Mouse (Mus musculus): ENCODE measurements at regions not wholly inside any gene's neighbourhood (a gene's known extent, or its start where the extent isn't known, plus 50 kb on each side); places are given as distances from the start of the nearest gene placed in this dataset.

GRCm38 (mm10) chr17:83156682-83157081 lies 58.4 kb upstream of the Pkdcc start:
- DNase-seq, result no peak
- 70% methylated on average over 8 of the region's 8 CpGs for WGBS
- H3K4me1 ChIP-seq (ENCODE audit: control insufficient read depth, insufficient read depth, low read length), result no peaks in the 10 kb centered on the region

GRCm38 (mm10) chr17:83158053-83158452 lies 57.0 kb upstream of the Pkdcc start:
- H3K36me3 ChIP-seq (ENCODE audit: control insufficient read depth, insufficient read depth, low read length), result no peaks in the 10 kb centered on the region
- H3K4me3 ChIP-seq (ENCODE audit: insufficient read depth, low read depth, low read length), result no peak overlapping the region
- H3K4me1 ChIP-seq (ENCODE audit: control insufficient read depth, insufficient read depth, low read length), result no peaks in the 10 kb centered on the region
- no peak for DNase-seq
- H3K27ac ChIP-seq (ENCODE audit: insufficient read depth, low read depth, low read length), result no peak overlapping the region
- WGBS, result 83% methylated on average over 6 of the region's 6 CpGs
- TF ChIP-seq CTCF (conservative IDR thresholded peaks at IDR 0.05; ENCODE audit: insufficient read depth, insufficient read length, low read depth, low read length) (no peak), POLR2A (IDR thresholded peaks at IDR 0.05; ENCODE audit: low read depth, low read length) (no peak)
- H3K27me3 ChIP-seq (replicated peaks; ENCODE audit: control insufficient read depth, insufficient read depth, low read length), result no peaks in the 10 kb centered on the region

More at GRCm38 (mm10) chr17:83156682-83157081, 58.4 kb upstream of the Pkdcc start:
- H3K27ac ChIP-seq (ENCODE audit: insufficient read depth, low read depth, low read length), result no peak overlapping the region
- H3K36me3 ChIP-seq (ENCODE audit: control insufficient read depth, insufficient read depth, low read length), result no peaks in the 10 kb centered on the region
- H3K4me3 ChIP-seq (ENCODE audit: insufficient read depth, low read depth, low read length), result no peak overlapping the region
- TF ChIP-seq POLR2A (IDR thresholded peaks at IDR 0.05; ENCODE audit: low read depth, low read length) (no peak), CTCF (conservative IDR thresholded peaks at IDR 0.05; ENCODE audit: insufficient read depth, insufficient read length, low read depth, low read length) (no peak)
- no peaks in the 10 kb centered on the region for H3K27me3 ChIP-seq (replicated peaks; ENCODE audit: control insufficient read depth, insufficient read depth, low read length)

GRCm38 (mm10) chr17:83158652-83159051 lies 56.4 kb upstream of the Pkdcc start:
- TF ChIP-seq POLR2A (IDR thresholded peaks at IDR 0.05; ENCODE audit: low read depth, low read length) (no peak), CTCF (conservative IDR thresholded peaks at IDR 0.05; ENCODE audit: insufficient read depth, insufficient read length, low read depth, low read length) (no peak)
- Histone ChIP-seq H3K27me3 (replicated peaks; ENCODE audit: control insufficient read depth, insufficient read depth, low read length) (no peaks in the 10 kb centered on the region), H3K27ac (ENCODE audit: insufficient read depth, low read depth, low read length) (no peak overlapping the region), H3K4me1 (ENCODE audit: control insufficient read depth, insufficient read depth, low read length) (no peaks in the 10 kb centered on the region), H3K4me3 (ENCODE audit: insufficient read depth, low read depth, low read length) (no peak overlapping the region), H3K36me3 (ENCODE audit: control insufficient read depth, insufficient read depth, low read length) (no peaks in the 10 kb centered on the region)
- WGBS, result 65% methylated on average over 10 of the region's 10 CpGs
- DNase-seq, result no peak

GRCm38 (mm10) chr17:83159634-83160033 lies 55.5 kb upstream of the Pkdcc start:
- TF ChIP-seq POLR2A (IDR thresholded peaks at IDR 0.05; ENCODE audit: low read depth, low read length), result no peak
- TF ChIP-seq CTCF (conservative IDR thresholded peaks at IDR 0.05; ENCODE audit: insufficient read depth, insufficient read length, low read depth, low read length), result no peak
- WGBS, result 84% methylated on average over 4 of the region's 4 CpGs
- H3K4me3 ChIP-seq (ENCODE audit: insufficient read depth, low read depth, low read length), result no peak overlapping the region
- no peaks in the 10 kb centered on the region for H3K36me3 ChIP-seq (ENCODE audit: control insufficient read depth, insufficient read depth, low read length)
- no peak for DNase-seq
- no peaks in the 10 kb centered on the region for H3K27me3 ChIP-seq (replicated peaks; ENCODE audit: control insufficient read depth, insufficient read depth, low read length)
- no peaks in the 10 kb centered on the region for H3K4me1 ChIP-seq (ENCODE audit: control insufficient read depth, insufficient read depth, low read length)
- H3K27ac ChIP-seq (ENCODE audit: insufficient read depth, low read depth, low read length), result no peak overlapping the region

GRCm38 (mm10) chr17:83160296-83160695 lies 54.8 kb upstream of the Pkdcc start:
- WGBS, result 94% methylated on average over 4 of the region's 4 CpGs

GRCm38 (mm10) chr17:83161731-83162130 lies 53.4 kb upstream of the Pkdcc start:
- DNase-seq, result no peak
- H3K27me3 ChIP-seq (replicated peaks; ENCODE audit: control insufficient read depth, insufficient read depth, low read length), result no peaks in the 10 kb centered on the region
- H3K36me3 ChIP-seq (ENCODE audit: control insufficient read depth, insufficient read depth, low read length), result no peaks in the 10 kb centered on the region
- no peak for TF ChIP-seq POLR2A (IDR thresholded peaks at IDR 0.05; ENCODE audit: low read depth, low read length)
- TF ChIP-seq CTCF (conservative IDR thresholded peaks at IDR 0.05; ENCODE audit: insufficient read depth, insufficient read length, low read depth, low read length), result no peak
- 79% methylated on average over 2 of the region's 2 CpGs for WGBS
- H3K4me3 ChIP-seq (ENCODE audit: insufficient read depth, low read depth, low read length), result no peak overlapping the region
- no peak overlapping the region for H3K27ac ChIP-seq (ENCODE audit: insufficient read depth, low read depth, low read length)
- H3K4me1 ChIP-seq (ENCODE audit: control insufficient read depth, insufficient read depth, low read length), result no peaks in the 10 kb centered on the region

More at GRCm38 (mm10) chr17:83160296-83160695, 54.8 kb upstream of the Pkdcc start:
- no peaks in the 10 kb centered on the region for H3K27me3 ChIP-seq (replicated peaks; ENCODE audit: control insufficient read depth, insufficient read depth, low read length)
- TF ChIP-seq POLR2A (IDR thresholded peaks at IDR 0.05; ENCODE audit: low read depth, low read length) (no peak), CTCF (conservative IDR thresholded peaks at IDR 0.05; ENCODE audit: insufficient read depth, insufficient read length, low read depth, low read length) (no peak)
- H3K27ac ChIP-seq (ENCODE audit: insufficient read depth, low read depth, low read length), result no peak overlapping the region
- DNase-seq, result no peak
- no peaks in the 10 kb centered on the region for H3K4me1 ChIP-seq (ENCODE audit: control insufficient read depth, insufficient read depth, low read length)
- H3K4me3 ChIP-seq (ENCODE audit: insufficient read depth, low read depth, low read length), result no peak overlapping the region
- H3K36me3 ChIP-seq (ENCODE audit: control insufficient read depth, insufficient read depth, low read length), result no peaks in the 10 kb centered on the region

GRCm38 (mm10) chr17:83163952-83164560 lies 51.0 kb upstream of the Pkdcc start:
- 78% methylated on average over 9 of the region's 9 CpGs for WGBS
- TF ChIP-seq CTCF (conservative IDR thresholded peaks at IDR 0.05; ENCODE audit: insufficient read depth, insufficient read length, low read depth, low read length) (no peak), POLR2A (IDR thresholded peaks at IDR 0.05; ENCODE audit: low read depth, low read length) (no peak)
- no peak overlapping the region for H3K27ac ChIP-seq (ENCODE audit: insufficient read depth, low read depth, low read length)

More at GRCm38 (mm10) chr17:83163952-83164560, 51.0 kb upstream of the Pkdcc start:
- H3K36me3 ChIP-seq (ENCODE audit: control insufficient read depth, insufficient read depth, low read length), result no peaks in the 10 kb centered on the region
- H3K4me3 ChIP-seq (ENCODE audit: insufficient read depth, low read depth, low read length), result no peak overlapping the region
- H3K27me3 ChIP-seq (replicated peaks; ENCODE audit: control insufficient read depth, insufficient read depth, low read length), result no peaks in the 10 kb centered on the region
- no peak for DNase-seq
- H3K4me1 ChIP-seq (ENCODE audit: control insufficient read depth, insufficient read depth, low read length), result no peaks in the 10 kb centered on the region

Data from kidney, adult 2 months (tissue).